Mouse (Mus musculus) lung, postnatal 4 days (tissue): ENCODE data around the gene C1qa.

Source experiments
- DNase-seq, 2 experiments: peaks; one replicate each; pipeline ENCODE4 v3.0.0; 2021

Gene C1qa

DNA sequence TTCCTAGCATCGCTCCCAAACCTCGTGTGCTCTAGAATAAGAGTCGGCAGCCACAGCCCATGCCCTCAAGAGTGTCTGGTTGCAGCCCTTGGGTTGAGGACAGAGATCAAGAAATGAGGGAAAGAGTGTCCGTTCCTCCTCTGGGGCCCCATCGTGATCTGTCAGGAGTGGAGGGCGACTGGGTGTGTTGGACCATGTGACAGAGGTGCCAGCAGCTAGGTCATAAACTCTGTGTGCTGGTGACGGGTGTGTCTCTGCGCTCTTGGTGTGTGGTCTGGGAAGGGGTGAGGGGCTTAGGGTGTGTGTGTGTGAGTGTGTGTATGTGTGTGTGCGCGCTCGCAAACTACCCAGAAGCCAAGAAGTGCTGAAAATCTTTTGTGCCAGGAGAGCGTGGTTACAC is 45.6 kb downstream of the C1qa start:
- no peak for DNase-seq

DNA sequence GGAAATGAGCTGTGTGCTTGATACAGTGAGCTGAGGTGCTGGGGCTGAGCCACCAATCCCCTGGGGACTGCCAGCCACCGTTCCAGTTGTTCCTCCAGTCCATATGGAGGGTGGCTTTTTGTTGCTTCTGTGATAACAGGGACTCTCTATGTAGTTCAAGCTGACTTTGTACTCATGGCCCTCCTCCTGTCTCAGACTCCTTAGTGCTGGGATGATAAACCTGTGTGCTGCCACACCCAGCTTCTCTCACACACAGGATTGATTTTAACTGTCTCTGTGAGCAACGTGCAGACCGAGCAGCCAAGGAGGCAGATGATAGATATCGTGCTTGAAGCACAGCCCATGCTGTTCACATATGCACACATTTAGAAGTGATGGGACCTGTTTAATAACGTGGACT is 46.5 kb downstream of the C1qa start:
- no peak for DNase-seq

DNA sequence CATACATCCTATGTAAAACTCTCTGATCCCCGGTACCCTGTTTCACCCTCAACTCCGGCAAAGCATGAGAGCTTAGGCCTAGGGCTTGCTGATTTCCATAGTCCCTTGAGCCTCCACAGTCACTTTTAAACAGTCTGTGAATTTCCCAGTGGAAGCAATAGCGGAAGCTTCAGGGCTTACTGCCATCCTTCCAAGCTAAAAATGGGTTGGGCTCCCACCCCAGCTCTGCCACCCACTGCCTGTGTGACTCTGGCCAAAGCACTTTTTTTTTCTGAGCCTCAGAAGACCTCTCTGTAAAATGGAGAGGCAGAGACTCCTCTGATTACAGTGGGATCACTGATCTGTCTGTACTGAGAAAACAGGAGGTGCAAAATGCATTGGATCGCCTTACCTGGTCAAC is 50.0 kb downstream of the C1qa start:
- no peak for DNase-seq

DNA sequence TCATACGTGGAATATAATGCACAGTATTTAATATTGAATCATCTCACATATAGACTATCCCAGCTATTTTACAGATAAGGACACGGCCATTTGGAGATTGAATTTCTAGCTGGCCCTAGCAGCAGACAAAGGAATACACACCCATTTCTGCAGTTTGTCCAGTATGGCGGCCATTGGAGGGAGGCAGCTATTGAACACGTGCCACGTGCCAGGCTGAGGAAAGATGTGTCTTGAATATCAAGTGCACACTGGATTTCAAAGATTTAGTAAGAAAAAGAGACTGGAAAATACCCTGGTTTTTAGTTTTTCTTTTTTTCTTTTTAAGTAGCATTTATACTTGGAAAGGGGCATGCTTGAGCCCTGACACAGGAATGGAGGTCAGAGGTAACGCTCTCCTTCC is 51.4 kb downstream of the C1qa start:
- no peak for DNase-seq
